Mouse (Mus musculus): ENCODE data around the gene Tomm40l. TPM values are rescaled to one million over a fixed set of nuclear protein-coding genes. Genes with fewer than 3 reads are reported as not detected.

Tomm40l gene
- 10.6 and 11.9 TPM in 2 replicates for polyA plus RNA-seq (2012; rRNA removed)

GRCm38 (mm10) chr1:171222238-171223155 is at the start of gene Tomm40l:
Tomm40l (minus strand) TSS chr1:171222514.

DNA sequence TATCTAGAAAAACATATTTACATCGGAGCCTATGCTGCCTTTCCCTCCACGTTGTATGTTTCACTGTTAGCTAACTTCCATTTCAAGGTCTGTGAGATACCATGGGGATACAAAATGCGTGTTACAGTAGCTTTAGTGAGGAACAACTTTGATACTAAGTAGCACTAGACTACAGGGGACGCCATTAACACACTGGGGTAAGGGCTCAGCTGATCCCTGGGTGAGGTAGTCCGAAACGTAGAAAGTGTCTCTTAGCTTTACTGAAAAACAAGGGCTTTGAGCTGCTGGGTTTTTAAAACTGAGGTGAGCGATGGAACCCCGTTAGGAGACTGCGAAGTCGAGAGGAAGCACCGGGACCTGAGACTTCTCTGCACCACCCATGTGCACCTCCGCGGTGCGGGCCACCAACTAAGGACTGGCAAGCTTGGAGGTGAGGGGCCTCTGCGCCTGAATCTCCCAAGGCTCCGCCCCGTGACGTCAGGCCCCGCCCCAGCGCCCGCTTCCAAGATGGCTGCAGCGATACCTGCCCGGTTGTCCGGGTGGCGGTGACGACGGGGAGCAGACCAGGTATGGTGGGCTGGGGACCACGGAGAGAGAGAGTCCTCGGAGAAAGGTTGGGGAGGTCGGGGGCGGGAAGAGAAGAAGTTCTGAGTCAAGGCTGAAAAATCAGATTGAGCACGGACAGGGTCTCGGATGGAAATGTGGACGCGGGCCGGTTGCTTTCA is 47.7 kb upstream of the Tomm40l start, which contains the start of gene B4galt3:
TSS of gene B4galt3 (plus strand) at position 481 of the 725 bp plus-strand sequence.

DNA sequence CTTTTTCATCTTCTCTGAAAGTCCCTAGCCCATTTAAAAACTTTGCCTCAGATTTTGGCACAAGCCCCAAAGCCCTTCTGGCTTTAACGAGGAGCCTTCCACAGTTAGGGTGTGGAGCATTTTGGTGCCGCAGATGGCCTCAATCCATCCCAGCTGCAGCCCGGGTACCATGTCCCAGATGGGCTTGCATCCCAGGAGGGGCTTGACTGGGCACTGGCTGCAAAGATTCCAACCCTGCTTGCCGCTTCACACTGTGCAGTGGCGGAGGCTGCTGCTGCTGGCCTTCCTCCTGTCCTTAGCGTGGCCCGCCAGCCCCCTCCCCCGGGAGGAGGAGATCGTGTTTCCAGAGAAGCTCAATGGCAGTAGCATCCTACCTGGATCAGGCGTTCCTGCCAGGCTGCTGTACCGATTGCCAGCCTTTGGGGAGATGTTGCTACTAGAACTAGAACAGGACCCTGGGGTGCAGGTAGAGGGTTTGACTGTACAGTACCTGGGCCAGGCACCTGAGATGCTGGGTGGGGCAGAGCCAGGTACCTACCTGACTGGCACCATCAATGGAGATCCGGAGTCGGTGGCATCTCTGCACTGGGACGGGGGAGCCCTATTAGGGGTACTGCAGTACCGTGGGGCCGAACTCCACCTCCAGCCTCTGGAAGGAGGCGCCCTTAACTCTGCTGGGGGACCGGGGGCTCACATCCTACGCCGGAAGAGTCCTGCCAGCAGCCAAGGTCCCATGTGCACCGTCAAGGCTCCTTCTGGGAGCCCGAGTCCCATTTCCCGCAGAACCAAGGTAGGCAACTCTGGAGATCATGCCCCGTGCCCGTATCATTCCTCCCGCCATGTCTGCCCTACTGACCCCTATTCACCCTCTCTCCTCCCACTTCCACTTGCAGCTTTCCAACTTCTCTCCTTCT is 28.6 kb upstream of the Tomm40l start, which contains the start of gene Ndufs2:
TSS of gene Ndufs2 (minus strand) at position 709 of the 914 bp plus-strand sequence.

DNA sequence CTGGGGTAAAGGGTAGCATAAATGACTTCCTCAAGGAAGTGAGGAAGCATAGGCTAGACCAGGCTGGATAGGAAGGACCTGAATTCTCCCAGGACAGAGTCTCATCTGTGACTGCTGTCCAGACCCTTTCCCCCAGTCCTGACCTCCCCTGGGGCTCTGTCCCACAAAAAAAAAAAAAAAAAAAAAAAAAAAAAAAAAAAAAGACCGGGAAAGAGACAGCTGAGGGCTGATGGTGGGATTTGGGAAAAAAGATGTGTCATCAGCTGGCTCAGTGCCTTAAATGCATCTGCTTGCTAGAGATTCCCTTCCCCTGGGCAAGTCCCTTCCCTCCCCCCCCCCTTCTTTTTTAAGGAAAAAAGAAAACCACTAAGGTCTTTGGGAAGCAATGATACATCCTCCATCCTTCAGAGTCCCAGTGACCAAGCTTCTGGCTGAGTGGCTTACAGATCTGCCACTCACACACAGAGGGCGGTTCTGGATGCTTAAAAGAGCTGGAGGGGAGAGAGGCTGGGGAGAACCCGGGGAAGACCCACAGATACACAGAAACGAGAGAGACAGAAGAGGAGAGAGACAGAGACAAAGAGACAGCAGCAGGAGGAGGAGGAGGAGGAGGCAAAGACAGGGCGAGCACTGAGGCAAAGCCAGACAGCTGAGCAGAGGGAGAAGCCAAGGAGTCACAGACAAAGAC is 27.7 kb upstream of the Tomm40l start, which contains the start of gene Adamts4:
TSS of gene Adamts4 (plus strand) at position 509 of the 688 bp plus-strand sequence.

DNA sequence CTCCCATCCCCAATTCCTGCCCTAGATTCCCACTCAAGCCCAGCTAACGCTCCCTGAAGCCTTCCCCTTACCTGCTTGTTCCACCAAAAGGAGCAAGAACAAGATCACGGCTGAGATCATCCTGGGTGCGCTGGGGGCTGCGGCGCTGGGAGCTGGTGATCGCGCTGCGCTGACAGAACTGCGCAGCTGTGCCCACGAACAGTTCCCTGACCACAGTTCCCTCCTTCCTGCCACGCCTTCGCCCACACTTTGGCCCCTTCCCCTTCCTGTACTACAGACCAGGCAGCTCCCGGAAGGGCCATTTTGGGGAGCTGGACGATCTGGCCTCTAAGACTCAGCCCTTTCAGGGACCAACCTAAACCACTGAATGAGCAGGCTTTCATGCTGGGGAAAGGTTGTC is 11.8 kb upstream of the Tomm40l start, which contains the start of gene Fcer1g:
TSS of gene Fcer1g (minus strand) at position 240 of the 400 bp plus-strand sequence.

DNA sequence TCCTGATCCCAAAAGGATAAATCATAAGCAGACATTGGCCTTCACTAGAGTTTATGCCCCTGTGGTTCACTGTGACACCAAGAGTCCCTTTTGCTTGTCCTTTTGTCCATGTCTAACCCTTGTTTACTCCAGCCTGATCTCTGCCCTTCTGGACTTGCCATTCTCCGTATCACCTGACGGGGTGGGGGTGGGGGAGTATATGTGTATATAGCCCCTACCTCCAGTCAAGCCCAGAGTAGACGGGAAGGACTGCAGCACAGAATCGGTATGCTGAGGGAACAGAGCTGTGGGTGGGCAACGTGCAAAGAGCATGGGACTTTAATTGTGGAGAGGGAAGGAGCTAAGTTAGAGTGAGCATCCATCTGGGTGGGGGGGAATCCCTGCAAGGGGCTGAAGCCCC is 2.5 kb upstream of the Tomm40l start, which contains the start of gene Apoa2:
TSS of gene Apoa2 (plus strand) at position 198 of the 400 bp plus-strand sequence.

GRCm38 (mm10) chr1:171213801-171214496 is 8.4 kb downstream of the Tomm40l start, which contains the start of gene Nr1i3:
Nr1i3 (plus strand) TSS chr1:171213970.

GRCm38 (mm10) chr1:171195887-171196397 is 26.4 kb downstream of the Tomm40l start, which contains the start of gene Pcp4l1:
Pcp4l1 (minus strand) TSS chr1:171196268.

Other genes starting within 250 kb of the Tomm40l start
- 2.3 and 3.0 TPM in 2 replicates for gene Fcgr2b, start 246.0 kb downstream of the Tomm40l start, polyA plus RNA-seq (2012; rRNA removed)
- gene Fcgr4, start 203.6 kb downstream of the Tomm40l start, polyA plus RNA-seq (2012; rRNA removed): 2.2 and 3.8 TPM in 2 replicates
- 14.0 and 18.2 TPM in 2 replicates for gene Fcgr3, start 157.6 kb downstream of the Tomm40l start, polyA plus RNA-seq (2012; rRNA removed)
- gene Cfap126, start 108.6 kb downstream of the Tomm40l start, polyA plus RNA-seq (2012; rRNA removed): 2.0 and 2.2 TPM in 2 replicates
- gene Sdhc, start 71.9 kb downstream of the Tomm40l start, polyA plus RNA-seq (2012; rRNA removed): 101 and 123 TPM in 2 replicates
- 0.08 and 0.11 TPM in 2 replicates for gene Mpz, start 71.8 kb downstream of the Tomm40l start, polyA plus RNA-seq (2012; rRNA removed)
- 1.0 and 1.1 TPM in 2 replicates for gene Pcp4l1, start 26.2 kb downstream of the Tomm40l start, polyA plus RNA-seq (2012; rRNA removed)
- gene Nr1i3, start 8.5 kb downstream of the Tomm40l start, polyA plus RNA-seq (2012; rRNA removed): 0.59 and 0.90 TPM in 2 replicates
- gene Apoa2, start 2.5 kb upstream of the Tomm40l start, polyA plus RNA-seq (2012; rRNA removed): 2,548 and 2,817 TPM in 2 replicates
- gene Fcer1g, start 11.9 kb upstream of the Tomm40l start, polyA plus RNA-seq (2012; rRNA removed): 41.9 and 56.5 TPM in 2 replicates
- gene Adamts4, start 27.9 kb upstream of the Tomm40l start, polyA plus RNA-seq (2012; rRNA removed): 0.18 and 0.24 TPM in 2 replicates
- gene Ndufs2, start 28.9 kb upstream of the Tomm40l start, polyA plus RNA-seq (2012; rRNA removed): 80.1 and 91.3 TPM in 2 replicates
- 12.0 and 15.2 TPM in 2 replicates for gene B4galt3, start 47.8 kb upstream of the Tomm40l start, polyA plus RNA-seq (2012; rRNA removed)
- gene Ppox, start 58.7 kb upstream of the Tomm40l start, polyA plus RNA-seq (2012; rRNA removed): 138 and 165 TPM in 2 replicates
- gene Usp21, start 65.5 kb upstream of the Tomm40l start, polyA plus RNA-seq (2012; rRNA removed): 16.5 and 19.1 TPM in 2 replicates
- gene Ufc1, start 72.5 kb upstream of the Tomm40l start, polyA plus RNA-seq (2012; rRNA removed): 21.5 and 27.7 TPM in 2 replicates
- gene Dedd, start 106.6 kb upstream of the Tomm40l start, polyA plus RNA-seq (2012; rRNA removed): 15.6 and 18.6 TPM in 2 replicates
- gene Nit1, start 123.1 kb upstream of the Tomm40l start, polyA plus RNA-seq (2012; rRNA removed): 20.0 and 23.2 TPM in 2 replicates
- 41.8 and 44.2 TPM in 2 replicates for gene Pfdn2, start 123.2 kb upstream of the Tomm40l start, polyA plus RNA-seq (2012; rRNA removed)
- 0.23 and 0.24 TPM in 2 replicates for gene Klhdc9, start 138.3 kb upstream of the Tomm40l start, polyA plus RNA-seq (2012; rRNA removed)
- gene Nectin4, start 147.6 kb upstream of the Tomm40l start, polyA plus RNA-seq (2012; rRNA removed): 0.06 and 0.21 TPM in 2 replicates
- gene Arhgap30, start 166.4 kb upstream of the Tomm40l start, polyA plus RNA-seq (2012; rRNA removed): 2.7 and 3.5 TPM in 2 replicates
- gene Usf1, start 188.8 kb upstream of the Tomm40l start, polyA plus RNA-seq (2012; rRNA removed): 13.6 and 16.4 TPM in 2 replicates
- 0.86 and 0.90 TPM in 2 replicates for gene Tstd1, start 196.4 kb upstream of the Tomm40l start, polyA plus RNA-seq (2012; rRNA removed)
- gene F11r, start 215.0 kb upstream of the Tomm40l start, polyA plus RNA-seq (2012; rRNA removed): 12.0 and 13.4 TPM in 2 replicates

Data from liver, embryonic 14 days (tissue).